Mouse (Mus musculus): ENCODE measurements around the gene Sall1. TPM values are rescaled to one million over a fixed set of nuclear protein-coding genes. Genes with fewer than 3 reads are reported as not detected.

Sall1 gene
- polyA plus RNA-seq, 1 experiment from 2014 or later = 20.8 TPM

- ATAC-seq (ENCODE audit: low FRiP score) (no peak), DNase-seq (ENCODE audit: low spot score) (no peak)
- Histone ChIP-seq H3K36me3 (ENCODE audit: control insufficient read depth, insufficient read depth, low read length) (no peaks in the 10 kb centered on the region), H3K27me3 (ENCODE audit: control insufficient read depth, insufficient read depth, low read length) (peaks cover 2% of the 10 kb centered on the region; the same call in 1 of the 2 replicates), H3K4me2 (replicated peaks; ENCODE audit: low read depth, low read length) (no peak overlapping the region), H3K4me3 (ENCODE audit: low read depth, low read length) (no peak overlapping the region), H3K9me3 (ENCODE audit: control insufficient read depth, low read length) (no peaks in the 10 kb centered on the region), H3K27ac (ENCODE audit: low read depth, low read length) (no peak overlapping the region), H3K9ac (ENCODE audit: low read depth, low read length) (no peak overlapping the region), H3K4me1 (replicated peaks; ENCODE audit: control insufficient read depth, insufficient read depth, low read length) (no peaks in the 10 kb centered on the region)
- WGBS = 42% methylated on average over 15 of the region's 15 CpGs
Measured at GRCm38 (mm10) chr8:88991780-88992509, 52.0 kb downstream of the Sall1 start.

GRCm38 (mm10) chr8:88991176-88991575 is 52.8 kb downstream of the Sall1 start:
- Histone ChIP-seq H3K4me3 (ENCODE audit: low read depth, low read length) (no peak overlapping the region), H3K4me1 (replicated peaks; ENCODE audit: control insufficient read depth, insufficient read depth, low read length) (no peaks in the 10 kb centered on the region), H3K36me3 (ENCODE audit: control insufficient read depth, insufficient read depth, low read length) (no peaks in the 10 kb centered on the region), H3K9ac (ENCODE audit: low read depth, low read length) (no peak overlapping the region), H3K4me2 (replicated peaks; ENCODE audit: low read depth, low read length) (no peak overlapping the region), H3K9me3 (ENCODE audit: control insufficient read depth, low read length) (no peaks in the 10 kb centered on the region), H3K27me3 (ENCODE audit: control insufficient read depth, insufficient read depth, low read length) (peaks cover 2% of the 10 kb centered on the region; the same call in 1 of the 2 replicates), H3K27ac (ENCODE audit: low read depth, low read length) (no peak overlapping the region)
- WGBS = 57% methylated on average over 5 of the region's 5 CpGs
- ATAC-seq (ENCODE audit: low FRiP score) (no peak), DNase-seq (ENCODE audit: low spot score) (no peak)

- peaks cover 2% of the 10 kb centered on the region; the same call in 1 of the 2 replicates for H3K27me3 ChIP-seq (ENCODE audit: control insufficient read depth, insufficient read depth, low read length)
- H3K4me3 ChIP-seq (ENCODE audit: low read depth, low read length) = no peak overlapping the region
- WGBS = 82% methylated on average over 3 of the region's 3 CpGs
- H3K9ac ChIP-seq (ENCODE audit: low read depth, low read length) = no peak overlapping the region
- DNase-seq (ENCODE audit: low spot score) (no peak), ATAC-seq (ENCODE audit: low FRiP score) (no peak)
- no peaks in the 10 kb centered on the region for H3K9me3 ChIP-seq (ENCODE audit: control insufficient read depth, low read length)
- H3K4me1 ChIP-seq (replicated peaks; ENCODE audit: control insufficient read depth, insufficient read depth, low read length) = no peaks in the 10 kb centered on the region
- H3K4me2 ChIP-seq (replicated peaks; ENCODE audit: low read depth, low read length) = no peak overlapping the region
- no peaks in the 10 kb centered on the region for H3K36me3 ChIP-seq (ENCODE audit: control insufficient read depth, insufficient read depth, low read length)
- H3K27ac ChIP-seq (ENCODE audit: low read depth, low read length) = no peak overlapping the region
Measured at GRCm38 (mm10) chr8:88989002-88989401, 55.0 kb downstream of the Sall1 start.

- WGBS = 81% methylated on average over 5 of the region's 5 CpGs
- H3K27me3 ChIP-seq (ENCODE audit: control insufficient read depth, insufficient read depth, low read length) = no peaks in the 10 kb centered on the region
- no peaks in the 10 kb centered on the region for H3K36me3 ChIP-seq (ENCODE audit: control insufficient read depth, insufficient read depth, low read length)
- no peak overlapping the region for H3K9ac ChIP-seq (ENCODE audit: low read depth, low read length)
- no peak overlapping the region for H3K4me3 ChIP-seq (ENCODE audit: low read depth, low read length)
- H3K4me1 ChIP-seq (replicated peaks; ENCODE audit: control insufficient read depth, insufficient read depth, low read length) = no peaks in the 10 kb centered on the region
- H3K9me3 ChIP-seq (ENCODE audit: control insufficient read depth, low read length) = no peaks in the 10 kb centered on the region
- no peak overlapping the region for H3K27ac ChIP-seq (ENCODE audit: low read depth, low read length)
- ATAC-seq (ENCODE audit: low FRiP score) (no peak), DNase-seq (ENCODE audit: low spot score) (no peak)
- no peak overlapping the region for H3K4me2 ChIP-seq (replicated peaks; ENCODE audit: low read depth, low read length)
Measured at GRCm38 (mm10) chr8:88983468-88983867, 60.5 kb downstream of the Sall1 start.
